Mouse (Mus musculus) forebrain, embryonic 14.5 days (tissue): Measurements from ENCODE around the gene Kifc1. TPM values are rescaled to one million over a fixed set of nuclear protein-coding genes. Genes with fewer than 3 reads are reported as not detected.

Experiments
- ATAC-seq: fragments of 200-750 bp; cut with Nextera tagmentation; 2 replicates; pipeline ENCODE4 v1.8.0; 2017; ENCODE audit warnings: mild to moderate bottlenecking, moderate library complexity
- DNase-seq: peaks from one replicate; pipeline ENCODE4 v3.0.0-alpha.2; 2015; ENCODE audit warnings: low spot score
- H3K27ac ChIP-seq: fragments of 300-500 bp; sonication (generic); 2 replicates; pipeline ENCODE4 v1.5.1; 2014; ENCODE audit warnings: low read depth, mild to moderate bottlenecking, control low read depth, low read length, moderate library complexity
- H3K27me3 ChIP-seq: fragments of 300-500 bp; sonication (generic); replicated peaks from 2 replicates; pipeline ENCODE4 v1.6.1; 2014; ENCODE audit warnings: low read length, control low read depth, mixed read lengths; ENCODE audit not compliant: control insufficient read depth, insufficient read depth
- H3K36me3 ChIP-seq: fragments of 300-500 bp; sonication (generic); 2 replicates; pipeline ENCODE4 v1.6.1; 2014; ENCODE audit warnings: low read length, control low read depth; ENCODE audit not compliant: control insufficient read depth, insufficient read depth
- H3K4me1 ChIP-seq: fragments of 300-500 bp; sonication (generic); 2 replicates; pipeline ENCODE4 v1.6.1; 2014; ENCODE audit warnings: antibody characterized with exemption, low read length, control low read depth; ENCODE audit not compliant: control insufficient read depth, insufficient read depth
- H3K4me2 ChIP-seq: fragments of 300-500 bp; sonication (generic); 2 replicates; pipeline ENCODE4 v1.6.1; 2014; ENCODE audit warnings: mild to moderate bottlenecking, control low read depth, low read length
- H3K4me3 ChIP-seq: fragments of 300-500 bp; sonication (generic); 2 replicates; pipeline ENCODE4 v1.5.1; 2014; ENCODE audit warnings: low read depth, low read length, control low read depth
- H3K9ac ChIP-seq: fragments of 300-500 bp; sonication (generic); 2 replicates; pipeline ENCODE4 v1.6.1; 2014; ENCODE audit warnings: mild to moderate bottlenecking, low read length, control low read depth, moderate library complexity
- H3K9me3 ChIP-seq: fragments of 300-500 bp; sonication (generic); replicated peaks from 2 replicates; pipeline ENCODE4 v1.6.1; 2016; ENCODE audit warnings: low read length, control low read depth, mixed read lengths; ENCODE audit not compliant: control insufficient read depth
- WGBS: fragments of 180-500 bp; shearing (Covaris S2); extraction: QIAGEN DNeasy Blood & Tissue Kit; methylation state at CpG from one replicate; pipeline ENCODE4 v1.1.7; 2014; 5-methylcytosine and 5-hydroxymethylcytosine counted together
- polyA plus RNA-seq: library from polyadenylated mRNA; unstranded; fragments of >200 nt; fragmentation: Nextera tagmentation; extraction: Ambion mirVana; gene quantifications from 2 replicates; pipeline ENCODE4 v1.2.1, GENCODE M21; 2014

The Kifc1 gene
- polyA plus RNA-seq, 1 experiment from 2014 or later = 4.6 TPM

GRCm38 (mm10) chr17:33914969-33915391 is 24.5 kb upstream of the Kifc1 start:
- Histone ChIP-seq H3K9ac (no peak overlapping the region), H3K36me3 (peaks cover 41% of the 10 kb centered on the region), H3K27ac (no peak overlapping the region), H3K4me2 (peak overlapping the region; percentile 63), H3K4me1 (peaks cover 24% of the 10 kb centered on the region), H3K27me3 (no peaks in the 10 kb centered on the region), H3K4me3 (peak overlapping the region; percentile 55; the same call in 1 of the 2 replicates), H3K9me3 (no peaks in the 10 kb centered on the region)
- 66% methylated on average over 13 of the region's 13 CpGs for WGBS
- ATAC-seq (no peak), DNase-seq (no peak)

GRCm38 (mm10) chr17:33913905-33914304 is 23.4 kb upstream of the Kifc1 start:
- no peak for ATAC-seq
- no peaks in the 10 kb centered on the region for H3K27me3 ChIP-seq
- H3K4me1 ChIP-seq = peaks cover 14% of the 10 kb centered on the region
- H3K4me3 ChIP-seq = no peak overlapping the region
- no peak overlapping the region for H3K9ac ChIP-seq
- no peak overlapping the region for H3K4me2 ChIP-seq
- no peak overlapping the region for H3K27ac ChIP-seq
- H3K9me3 ChIP-seq = no peaks in the 10 kb centered on the region
- H3K36me3 ChIP-seq = peaks cover 41% of the 10 kb centered on the region
- 97% methylated on average over 8 of the region's 8 CpGs for WGBS
- no peak for DNase-seq

- Histone ChIP-seq H3K27me3 (no peaks in the 10 kb centered on the region), H3K36me3 (peaks cover 41% of the 10 kb centered on the region), H3K4me1 (peaks cover 13% of the 10 kb centered on the region), H3K4me2 (no peak overlapping the region), H3K4me3 (no peak overlapping the region), H3K9me3 (no peaks in the 10 kb centered on the region), H3K9ac (no peak overlapping the region), H3K27ac (no peak overlapping the region)
- ATAC-seq (no peak), DNase-seq (no peak)
- WGBS = 88% methylated on average over 10 of the region's 10 CpGs
Measured at GRCm38 (mm10) chr17:33913264-33913663, 22.8 kb upstream of the Kifc1 start.

- no peak overlapping the region for H3K4me2 ChIP-seq
Measured at GRCm38 (mm10) chr17:33911813-33912414, 21.5 kb upstream of the Kifc1 start.

GRCm38 (mm10) chr17:33911052-33911812 is 20.8 kb upstream of the Kifc1 start:
- H3K27me3 ChIP-seq = no peaks in the 10 kb centered on the region
- H3K27ac ChIP-seq = no peak overlapping the region
- ATAC-seq = no peak
- H3K4me2 ChIP-seq = no peak overlapping the region
- DNase-seq = no peak
- no peak overlapping the region for H3K4me3 ChIP-seq
- H3K9me3 ChIP-seq = no peaks in the 10 kb centered on the region
- H3K36me3 ChIP-seq = peaks cover 41% of the 10 kb centered on the region
- no peak overlapping the region for H3K9ac ChIP-seq
- H3K4me1 ChIP-seq = peaks cover 11% of the 10 kb centered on the region
- 90% methylated on average over 31 of the region's 31 CpGs for WGBS

More at GRCm38 (mm10) chr17:33911813-33912414, 21.5 kb upstream of the Kifc1 start:
- no peak overlapping the region for H3K27ac ChIP-seq
- peaks cover 41% of the 10 kb centered on the region for H3K36me3 ChIP-seq
- H3K9ac ChIP-seq = no peak overlapping the region
- H3K4me3 ChIP-seq = no peak overlapping the region
- peaks cover 16% of the 10 kb centered on the region for H3K4me1 ChIP-seq
- DNase-seq (no peak), ATAC-seq (no peak)
- 94% methylated on average over 28 of the region's 28 CpGs for WGBS
- H3K27me3 ChIP-seq = no peaks in the 10 kb centered on the region
- no peaks in the 10 kb centered on the region for H3K9me3 ChIP-seq

- no peak for DNase-seq
- no peaks in the 10 kb centered on the region for H3K27me3 ChIP-seq
Measured at GRCm38 (mm10) chr17:33910346-33911051, 20.0 kb upstream of the Kifc1 start.

GRCm38 (mm10) chr17:33909869-33910250 is 19.4 kb upstream of the Kifc1 start:
- H3K9me3 ChIP-seq = no peaks in the 10 kb centered on the region
- peaks cover 37% of the 10 kb centered on the region for H3K36me3 ChIP-seq
- H3K4me3 ChIP-seq = peak overlapping the region; percentile 94
- ATAC-seq (no peak), DNase-seq (no peak)
- WGBS = under 1% methylated on average over 14 of the region's 14 CpGs
- peak overlapping the region; percentile 77 for H3K27ac ChIP-seq
- peak overlapping the region; percentile 93 for H3K4me2 ChIP-seq
- H3K27me3 ChIP-seq = no peaks in the 10 kb centered on the region
- peak overlapping the region; percentile 90 for H3K9ac ChIP-seq
- H3K4me1 ChIP-seq = peaks cover 11% of the 10 kb centered on the region

More at GRCm38 (mm10) chr17:33910346-33911051, 20.0 kb upstream of the Kifc1 start:
- Histone ChIP-seq H3K9ac (peak overlapping the region; percentile 90), H3K9me3 (no peaks in the 10 kb centered on the region), H3K4me3 (peak overlapping the region; percentile 94), H3K27ac (no peak overlapping the region), H3K4me2 (peak overlapping the region; percentile 93), H3K36me3 (peaks cover 41% of the 10 kb centered on the region), H3K4me1 (peaks cover 11% of the 10 kb centered on the region)
- ATAC-seq = no peak
- 51% methylated on average over 11 of the region's 11 CpGs for WGBS

GRCm38 (mm10) chr17:33909077-33909868 is 18.8 kb upstream of the Kifc1 start, which contains the start of gene Daxx:
TSS of gene Daxx (plus strand) at chr17:33909414.
- Histone ChIP-seq H3K9ac (peak within 1 kb of the TSS; percentile 90), H3K9me3 (no peaks in the 10 kb centered on the region), H3K4me1 (peaks cover 11% of the 10 kb centered on the region), H3K27me3 (no peaks in the 10 kb centered on the region), H3K27ac (peak within 1 kb of the TSS; percentile 86), H3K4me2 (peak within 1 kb of the TSS; percentile 93), H3K4me3 (peak within 1 kb of the TSS; percentile 94), H3K36me3 (peaks cover 31% of the 10 kb centered on the region)
- 1% methylated on average over 68 of the region's 68 CpGs for WGBS
- DNase-seq = peak; percentile 99
- ATAC-seq = peak; percentile 97
